Mouse (Mus musculus): ENCODE measurements around the gene Snrpe.
A peak's percentile ranks its signal among the peaks of the same experiment; 100 is the strongest.

Gene Snrpe

DNA sequence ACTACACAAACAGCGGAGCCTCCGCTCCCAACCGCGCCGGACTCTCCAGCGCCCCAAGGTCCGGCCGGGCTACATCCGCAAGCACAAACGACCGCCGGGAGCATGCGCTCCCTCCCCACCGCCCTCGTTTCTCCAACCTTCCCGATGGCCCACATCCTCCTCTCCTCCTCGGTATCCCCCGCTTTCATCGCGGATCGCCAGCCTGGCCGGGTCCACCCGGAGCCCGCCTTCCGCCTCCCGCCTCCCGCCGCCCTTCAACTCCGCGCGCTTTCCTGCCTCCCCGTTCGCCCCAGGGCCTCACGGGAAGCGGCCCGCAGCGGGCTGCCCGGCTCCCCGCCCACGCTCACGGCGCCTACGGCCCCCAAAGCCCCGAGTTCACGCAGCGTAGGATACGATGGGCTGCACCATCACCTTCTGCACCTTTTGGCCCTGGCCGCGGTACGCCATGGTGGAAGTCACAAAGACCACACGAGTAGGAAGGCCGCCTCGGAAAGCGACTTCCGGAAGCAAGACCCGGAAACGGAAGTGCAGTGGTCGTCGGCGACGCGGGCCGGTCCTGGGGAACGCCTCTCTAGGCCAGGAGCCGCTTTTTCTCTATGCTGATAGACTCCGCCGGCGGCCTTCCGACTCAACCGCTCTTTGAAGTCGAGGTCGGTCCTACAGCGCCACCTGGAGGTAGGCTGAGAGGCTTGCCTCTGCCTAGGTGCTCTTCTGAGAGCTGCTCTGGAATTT, at the start of gene Snrpe:
TSS of gene Snrpe (minus strand) at position 521 of the 732 bp plus-strand sequence.
- peak; percentile 94 to 99 for DNase-seq (ENCODE audit: low spot score in 2 of 2)

DNA sequence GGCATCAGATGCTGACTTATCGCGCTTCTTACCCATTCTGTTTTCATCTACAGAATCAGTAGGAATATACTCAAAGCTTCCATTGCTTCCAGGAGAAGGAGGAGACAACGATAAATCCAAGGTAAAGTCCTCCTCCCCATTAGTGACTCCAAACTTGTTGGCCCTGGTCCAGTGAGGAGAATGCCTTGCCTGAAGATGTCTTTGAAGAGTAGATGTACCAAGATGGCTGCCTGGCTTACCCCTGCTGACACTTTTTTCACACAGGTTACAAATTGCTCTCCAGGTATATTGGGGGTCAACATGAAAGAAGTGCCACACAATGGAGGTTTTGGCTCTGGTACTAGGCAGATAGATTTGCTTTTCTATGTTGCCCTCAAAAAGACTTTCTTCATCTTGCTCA, 48.8 kb upstream of the Snrpe start:
- DNase-seq (ENCODE audit: low spot score in 2 of 2), result no peak

DNA sequence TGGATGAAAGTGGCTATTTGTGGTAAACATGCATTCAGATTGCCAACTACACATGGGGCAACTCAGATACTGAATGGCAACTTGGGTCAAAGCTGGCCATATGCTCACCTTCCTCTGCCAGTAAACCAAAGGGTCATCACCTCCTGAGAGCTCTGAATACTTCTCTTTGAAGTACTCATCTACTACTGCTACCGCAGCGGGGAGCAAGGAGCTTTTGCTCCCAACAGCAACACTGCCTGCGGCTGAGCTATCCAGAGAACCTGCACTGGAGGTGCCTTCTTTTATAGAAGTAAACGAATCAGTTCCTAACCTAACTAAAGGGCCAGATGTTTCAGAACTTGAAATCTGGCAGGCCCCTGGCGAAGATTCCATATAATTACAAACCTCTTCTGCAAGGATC, 46.7 kb upstream of the Snrpe start:
- DNase-seq (ENCODE audit: low spot score in 2 of 2), result no peak

DNA sequence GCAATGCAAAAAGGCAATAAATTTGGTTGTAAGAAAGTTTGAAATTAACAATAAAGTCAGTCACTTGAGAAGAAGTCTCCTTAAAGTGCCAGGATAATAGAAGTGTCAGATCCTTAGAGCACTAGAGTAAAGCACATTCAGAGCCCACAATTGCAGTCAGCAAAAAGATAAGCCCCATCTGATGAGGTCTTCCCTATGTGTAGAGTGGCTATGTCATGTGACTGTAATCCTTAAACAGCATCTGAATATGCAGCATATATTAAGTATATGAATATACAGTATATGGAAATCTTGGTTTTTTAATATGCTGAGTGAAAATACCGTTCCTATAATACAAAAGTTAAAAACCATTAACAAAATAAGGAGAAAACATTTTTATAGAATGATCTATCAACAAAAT, 42.9 kb upstream of the Snrpe start:
- no peak for DNase-seq (ENCODE audit: low spot score in 2 of 2)

DNA sequence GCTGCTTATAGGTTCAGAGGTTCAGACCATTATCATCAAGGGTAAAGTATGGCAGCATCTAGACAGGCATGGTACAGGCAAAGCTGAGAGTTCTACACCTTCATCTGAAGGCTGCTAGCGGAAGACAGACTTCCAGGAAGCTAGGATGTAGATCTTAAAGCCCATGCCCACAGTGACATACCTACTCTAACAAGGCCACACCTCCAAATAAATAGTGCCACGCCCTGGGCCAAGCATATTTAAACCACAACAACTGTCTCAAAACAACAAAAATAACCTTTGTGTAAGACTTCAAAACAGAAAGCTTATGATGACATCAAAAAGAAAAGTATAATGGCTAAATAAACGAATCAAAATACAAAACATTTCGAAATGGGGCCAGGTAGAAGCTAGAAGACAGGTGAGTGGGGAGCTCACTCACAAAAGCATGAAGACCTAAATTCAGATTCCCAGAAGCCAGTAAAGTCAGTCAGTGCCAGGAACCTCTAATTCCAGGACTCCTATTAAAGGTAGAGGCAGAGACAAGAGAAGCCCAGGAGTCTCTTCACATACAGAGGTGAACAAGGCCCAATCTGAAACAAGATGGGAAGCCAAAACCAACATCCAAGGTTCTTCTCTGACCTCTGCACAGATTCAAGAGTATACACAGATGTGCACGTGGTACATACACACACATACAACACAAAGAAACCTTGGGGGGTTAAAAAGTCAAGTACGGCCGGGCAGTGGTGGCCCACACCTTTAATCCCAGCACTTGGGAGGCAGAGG, 40.4 kb upstream of the Snrpe start:
- no peak for DNase-seq (ENCODE audit: low spot score in 2 of 2)

DNA sequence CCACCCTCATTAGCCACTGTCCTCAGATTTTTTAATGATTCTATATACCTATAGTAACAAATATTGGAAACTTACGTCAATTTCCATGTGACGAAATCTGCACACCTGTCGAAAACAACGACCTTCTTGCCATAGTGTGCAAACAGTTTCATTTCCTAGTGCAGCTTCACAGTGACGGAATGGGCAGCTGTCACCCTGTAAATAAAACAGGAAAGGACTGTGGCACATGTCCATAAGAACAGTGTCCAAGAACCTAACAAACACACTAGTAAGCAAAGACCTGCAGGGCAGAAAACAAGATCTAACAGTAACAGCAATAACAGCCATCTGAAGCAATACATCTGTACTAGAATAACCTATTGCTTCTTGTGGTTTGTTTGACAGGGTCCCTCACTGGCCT, 35.6 kb upstream of the Snrpe start:
- DNase-seq (ENCODE audit: low spot score in 2 of 2), result no peak

DNA sequence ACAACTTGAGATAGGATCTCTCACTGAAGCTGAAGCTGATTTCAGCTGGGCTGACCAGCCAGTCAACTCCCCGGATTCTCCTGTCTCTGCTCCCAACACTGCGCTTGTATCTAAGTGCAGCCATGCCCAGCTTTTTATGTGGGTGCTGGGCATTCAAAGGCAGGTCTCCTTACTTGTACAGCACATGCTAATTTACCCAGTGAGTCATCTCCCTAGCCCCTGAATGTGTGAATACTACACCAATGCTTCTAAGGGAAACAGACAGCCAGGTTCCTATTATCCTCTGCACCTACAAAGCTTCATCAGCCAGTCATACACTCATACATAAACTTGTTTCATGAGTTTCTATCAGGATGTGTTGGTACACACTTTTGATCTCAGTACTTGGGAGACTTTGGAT, 31.1 kb upstream of the Snrpe start:
- no peak for DNase-seq (ENCODE audit: low spot score in 2 of 2)

DNA sequence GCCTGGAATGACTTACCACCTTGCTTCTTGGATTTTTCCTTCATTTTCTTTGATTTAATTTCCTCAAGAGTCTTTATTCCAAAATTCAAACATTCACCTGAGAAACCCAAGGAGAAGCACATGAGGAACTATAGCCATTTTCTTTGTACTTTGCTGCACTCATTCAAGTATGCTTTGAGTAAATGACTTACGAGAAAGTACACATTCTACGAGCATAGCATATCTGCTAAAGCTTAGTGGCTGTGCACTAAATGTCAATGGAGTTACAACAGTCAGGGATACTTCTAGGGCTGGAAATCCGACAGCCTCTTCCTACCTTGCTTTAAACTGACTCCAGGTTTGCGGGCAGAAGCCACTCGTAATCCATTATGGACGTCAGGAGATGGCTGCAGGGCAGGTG, 28.4 kb upstream of the Snrpe start:
- no peak for DNase-seq (ENCODE audit: low spot score in 2 of 2)

DNA sequence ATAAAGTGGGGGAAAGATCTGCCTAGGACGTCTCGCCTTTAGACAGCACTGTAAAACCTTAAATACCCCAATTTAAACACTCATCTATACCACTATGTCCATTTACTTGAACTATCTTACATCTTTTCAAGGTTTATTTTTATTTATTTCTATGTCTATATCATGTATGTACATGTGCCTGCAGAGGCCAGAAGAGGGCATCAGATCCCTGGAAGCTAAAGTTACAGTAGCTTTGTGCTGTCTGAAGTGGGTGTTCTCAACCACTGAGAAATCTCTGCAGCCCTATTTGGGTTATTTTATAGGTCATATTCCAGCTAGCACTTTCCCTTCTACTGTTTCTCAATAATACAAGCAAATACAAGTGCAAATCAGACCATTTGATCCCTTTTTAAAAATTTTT, 22.1 kb upstream of the Snrpe start:
- no peak for DNase-seq (ENCODE audit: low spot score in 2 of 2)

DNA sequence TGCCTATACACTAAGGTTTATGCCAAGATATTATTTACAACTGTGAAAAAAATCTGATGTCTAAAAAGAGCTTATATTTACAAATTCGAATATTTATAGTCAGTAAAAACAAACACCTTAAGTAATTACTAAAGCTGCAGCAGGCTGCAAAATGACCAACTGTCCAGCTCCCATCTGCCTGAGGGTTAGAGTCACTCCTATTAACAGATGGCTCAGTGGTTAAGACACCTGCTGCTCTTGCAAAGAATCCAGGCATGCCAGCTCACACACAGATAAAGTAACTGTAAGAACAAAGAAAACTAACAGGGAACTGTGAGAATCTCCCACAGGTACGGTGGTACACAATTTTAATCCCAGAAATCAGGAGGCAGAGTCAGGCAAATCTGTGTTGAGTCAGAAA, 15.0 kb upstream of the Snrpe start:
- no peak for DNase-seq (ENCODE audit: low spot score in 2 of 2)

DNA sequence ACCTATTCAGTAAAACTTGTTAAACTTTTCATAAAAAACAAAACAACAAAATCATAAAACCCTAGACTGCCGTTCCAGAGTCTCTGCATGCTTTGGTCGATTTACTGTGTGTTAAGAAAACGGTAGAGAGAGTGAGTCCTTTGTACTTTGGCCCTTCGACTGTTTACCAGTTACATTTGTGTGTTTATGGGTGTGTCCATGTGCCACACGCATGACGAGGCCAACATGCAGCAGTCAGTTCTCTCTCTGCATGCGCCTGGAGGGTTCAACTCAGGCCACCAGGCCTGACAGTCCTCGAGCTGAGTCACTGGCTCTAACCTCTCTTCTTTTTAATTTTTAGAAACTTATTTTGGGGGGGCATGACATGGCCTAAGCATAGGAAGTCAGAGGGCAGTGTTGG, 8.2 kb upstream of the Snrpe start:
- no peak for DNase-seq (ENCODE audit: low spot score in 2 of 2)

DNA sequence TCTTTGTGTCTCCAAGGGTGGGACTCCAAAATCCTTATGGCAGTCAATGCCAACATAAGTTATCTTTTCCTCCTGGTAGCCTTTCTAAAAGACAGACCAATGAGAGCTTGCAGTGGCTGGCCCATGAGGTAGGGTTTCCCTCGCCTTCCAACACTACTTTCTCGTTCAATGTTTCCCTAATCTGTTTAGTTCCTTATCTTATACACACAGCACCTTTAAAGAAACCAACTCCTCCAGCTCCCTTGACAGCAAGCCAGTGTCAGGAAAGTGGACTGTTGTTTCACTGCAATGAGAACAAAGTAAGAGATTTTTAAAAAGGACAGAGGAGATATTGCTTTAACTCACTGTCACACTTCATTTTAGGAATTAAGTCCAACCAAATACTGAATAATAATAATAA, 7.8 kb upstream of the Snrpe start:
- no peak for DNase-seq (ENCODE audit: low spot score in 2 of 2)

DNA sequence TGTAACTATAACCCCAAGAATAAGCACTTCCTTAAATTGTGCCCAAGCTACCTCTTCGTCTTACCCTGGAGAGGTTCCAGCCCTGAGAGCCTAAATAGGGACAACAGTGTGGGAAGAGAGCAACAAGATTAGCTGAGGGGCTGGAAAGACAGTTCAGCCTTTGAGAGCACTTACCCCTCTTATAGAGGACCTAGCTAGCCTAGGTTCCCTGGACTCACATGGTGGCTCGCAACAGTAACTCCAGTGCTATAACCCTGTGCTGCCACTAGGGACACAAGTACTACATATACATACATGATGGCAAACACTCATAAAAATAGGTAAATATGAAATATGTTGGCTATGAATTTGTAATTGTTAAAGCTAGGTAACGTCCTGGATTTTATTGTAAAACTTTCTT, 3.7 kb upstream of the Snrpe start:
- no peak for DNase-seq (ENCODE audit: low spot score in 2 of 2)

DNA sequence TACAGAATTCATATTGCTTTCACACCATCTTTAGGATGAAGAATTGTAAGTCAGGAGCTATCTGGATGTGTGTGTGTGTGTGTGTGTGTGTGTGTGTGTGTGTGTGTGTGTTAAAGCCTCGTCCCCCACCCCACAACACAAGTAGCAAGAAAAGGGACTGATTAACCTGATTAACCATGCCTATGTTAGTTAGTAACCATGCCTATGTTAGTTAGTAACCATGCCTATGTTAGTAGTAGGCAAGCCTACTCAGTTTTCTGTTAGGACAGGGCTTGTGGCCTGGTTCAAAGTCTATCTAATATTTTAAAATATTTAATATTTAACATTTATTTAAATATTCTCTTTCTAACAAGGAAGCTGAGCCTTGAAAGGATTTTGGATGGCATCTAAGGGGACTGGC, 1.3 kb upstream of the Snrpe start:
- no peak for DNase-seq (ENCODE audit: low spot score in 2 of 2)

DNA sequence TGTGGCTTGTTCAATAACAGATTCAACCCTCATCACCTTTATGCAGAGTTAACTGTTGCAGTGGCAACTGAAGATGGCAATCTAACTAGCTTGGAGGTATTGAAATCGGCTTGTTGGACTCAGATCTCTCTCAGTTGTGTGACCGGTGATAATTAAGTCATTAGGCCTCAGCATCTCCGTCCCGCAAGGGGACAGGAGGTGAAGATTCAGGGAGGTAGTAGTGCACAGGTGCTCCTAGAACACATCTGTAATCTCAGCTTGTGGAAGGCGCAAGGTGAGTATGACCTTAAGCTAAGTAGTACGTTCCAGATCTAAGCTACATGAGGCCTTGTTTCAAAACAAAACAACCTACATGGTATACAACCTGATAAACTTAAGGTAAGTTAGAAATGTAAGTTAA, 510 bp upstream of the Snrpe start:
- no peak for DNase-seq (ENCODE audit: low spot score in 2 of 2)

DNA sequence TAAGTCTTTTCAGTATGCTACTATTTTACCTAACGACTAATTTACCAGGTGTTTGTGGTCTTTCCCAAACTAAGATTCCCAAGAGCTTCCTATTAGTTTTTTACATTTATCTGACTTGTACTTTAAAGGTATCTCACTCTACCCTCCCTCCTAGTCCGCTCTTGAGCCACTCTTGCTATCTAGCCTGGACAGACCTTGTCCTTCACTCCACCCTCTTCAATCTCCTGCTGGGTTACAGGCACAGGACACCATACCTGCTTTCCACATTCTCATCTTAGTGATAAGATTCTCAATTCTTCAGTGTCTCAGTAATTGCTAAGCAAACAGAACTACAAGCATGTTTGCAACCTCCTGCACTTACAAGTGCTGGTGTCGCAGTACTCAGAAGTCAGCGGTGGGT, 6.9 kb downstream of the Snrpe start:
- no peak for DNase-seq (ENCODE audit: low spot score in 2 of 2)

DNA sequence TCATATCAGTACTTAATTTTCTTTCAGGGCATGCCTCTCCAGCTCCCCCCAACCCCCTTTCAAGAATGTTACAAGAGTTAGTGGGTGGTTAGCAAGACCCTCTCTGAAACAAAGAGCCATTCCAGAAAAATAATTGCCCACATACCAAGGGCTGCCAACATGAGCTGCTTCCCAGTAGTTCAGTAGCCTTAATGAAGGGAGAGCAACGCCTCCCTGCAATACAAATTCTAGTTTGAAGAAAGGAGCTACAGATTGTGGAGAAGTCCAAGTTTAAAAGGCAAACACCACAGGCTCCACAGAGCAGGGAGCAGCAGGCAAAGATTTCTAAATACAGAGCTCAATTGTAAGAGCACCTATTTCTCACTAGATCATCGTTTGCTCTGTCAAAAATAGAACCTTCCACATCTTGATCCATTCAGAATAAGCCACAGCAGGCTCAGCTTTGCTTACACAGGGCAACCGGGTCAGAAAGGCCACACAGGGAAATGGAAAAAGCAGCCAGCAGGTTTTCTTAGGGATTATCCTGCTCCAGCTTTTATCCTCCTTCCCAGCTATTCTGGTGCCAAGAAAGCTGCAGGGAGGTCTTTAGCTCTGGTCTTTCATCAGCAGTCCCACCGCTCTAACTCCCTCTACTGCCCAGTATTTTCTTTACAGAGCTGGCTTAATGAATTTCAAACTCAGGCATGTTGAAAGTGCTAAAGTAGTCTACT, 13.6 kb downstream of the Snrpe start:
- no peak for DNase-seq (ENCODE audit: low spot score in 2 of 2)

DNA sequence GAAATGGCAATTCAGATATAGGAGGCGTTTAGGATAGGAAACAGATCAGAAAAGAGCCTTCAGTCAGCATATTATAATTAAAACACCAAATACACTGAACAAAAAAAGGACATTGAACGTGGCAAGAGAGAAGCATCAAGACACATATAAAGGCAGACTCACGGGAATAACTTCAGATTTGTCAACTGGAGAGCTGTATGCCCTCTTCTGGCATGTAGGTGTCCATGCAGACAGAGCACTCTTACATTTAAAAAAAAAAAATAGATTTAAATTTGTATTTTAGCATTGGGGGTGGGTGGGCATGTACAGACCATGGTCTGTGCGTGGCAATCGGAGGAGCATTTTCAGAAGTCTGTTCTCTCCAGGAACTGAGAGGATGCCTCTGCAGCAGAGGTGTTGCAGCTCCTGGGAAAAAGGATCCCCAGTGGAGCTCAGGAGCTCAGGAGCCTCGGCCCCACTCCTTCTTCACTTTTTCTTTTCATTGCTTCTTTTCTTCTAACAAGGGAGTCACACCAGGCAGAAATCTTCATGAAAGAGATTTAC, 24.0 kb downstream of the Snrpe start:
- no peak for DNase-seq (ENCODE audit: low spot score in 2 of 2)

DNA sequence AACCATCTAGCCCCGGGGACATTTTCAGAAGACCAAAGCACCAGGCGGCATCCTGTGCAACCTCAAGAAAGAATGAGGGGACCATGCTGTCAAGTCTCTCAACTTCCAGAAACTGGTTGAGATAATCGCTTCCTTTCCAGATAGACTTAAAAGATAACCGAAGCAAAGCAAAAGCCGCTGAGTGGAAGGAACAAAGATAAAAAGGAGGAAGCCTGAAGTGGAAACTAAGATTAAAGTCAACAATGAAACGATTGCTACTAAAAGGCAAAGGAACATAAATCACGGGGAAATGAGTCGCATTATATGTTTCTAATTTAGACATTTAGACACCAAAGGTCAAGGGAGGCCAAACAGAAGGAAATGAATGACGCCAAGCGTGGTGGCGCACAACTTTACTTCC, 38.8 kb downstream of the Snrpe start:
- peak in 1 of 2 experiments; percentile 9 for DNase-seq (ENCODE audit: low spot score in 2 of 2)
